ENCODE assay signal across 11 mouse cellular contexts in the genomic region with DNA sequence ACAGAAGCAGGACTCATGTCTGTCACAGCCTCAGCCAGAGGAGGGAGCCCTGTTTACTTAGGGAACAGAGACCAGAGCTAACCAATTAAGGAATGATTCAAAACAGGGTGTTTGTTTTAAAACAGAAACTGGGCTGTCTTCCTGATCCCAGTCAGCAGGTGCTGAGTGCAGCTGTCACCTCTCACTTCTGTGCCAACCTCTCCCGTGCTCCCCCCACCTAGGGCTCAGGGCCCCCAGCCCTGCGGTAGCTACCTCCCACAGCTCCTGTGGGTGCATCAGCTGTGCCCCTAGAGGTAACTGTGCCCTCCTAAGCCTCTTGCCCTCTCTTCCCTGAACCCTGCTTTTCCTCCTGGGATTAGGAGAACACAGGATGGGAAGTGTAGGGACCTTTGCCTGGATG.
"Had no signal": no experiment of that assay in that cellular context is flagged by ENCODE, and none has a peak within 500 bp of the region (broad histone marks: within the 10 kb centered on the region; RNA-seq: fewer than 3 reads in every experiment).

No protein-coding gene starts in this region.

- H3K36me3 ChIP-seq: limb, embryonic 13.5 days; midbrain, embryonic 13.5 days; neural tube, embryonic 13.5 days had no signal

- ATAC-seq: midbrain, embryonic 13.5 days had no signal

- H3K4me3 ChIP-seq: limb, embryonic 13.5 days; midbrain, embryonic 13.5 days; neural tube, embryonic 13.5 days had no signal

- H3K27ac ChIP-seq: kidney, postnatal 0 days; limb, embryonic 13.5 days; liver, embryonic 14.5 days; midbrain, embryonic 13.5 days; neural tube, embryonic 13.5 days had no signal

- H3K4me2 ChIP-seq: limb, embryonic 13.5 days; midbrain, embryonic 13.5 days; neural tube, embryonic 13.5 days had no signal

- H3K27me3 ChIP-seq: midbrain, embryonic 13.5 days; neural tube, embryonic 13.5 days had no signal

- H3K9me3 ChIP-seq: midbrain, embryonic 13.5 days; neural tube, embryonic 13.5 days had no signal

- H3K9ac ChIP-seq: limb, embryonic 13.5 days; liver, embryonic 14.5 days; midbrain, embryonic 13.5 days; neural tube, embryonic 13.5 days had no signal

- DNase-seq: kidney, adult 9 months; kidney, postnatal 36 days; left cerebral cortex, postnatal 4 days; lung, adult 18-20 months; right cerebral cortex, postnatal 14 days; thymus, postnatal 4 days had no signal
